Mouse (Mus musculus): ENCODE measurements around the gene 9030025P20Rik. TPM values are rescaled to one million over a fixed set of nuclear protein-coding genes. Genes with fewer than 3 reads are reported as not detected.
"Not testable (repeated sequence)": the region's sequence is repeated elsewhere in the genome, so short reads cannot be mapped to it uniquely, and the experiment has no call there.

9030025P20Rik gene
- 34.4 and 36.8 TPM in 2 replicates for polyA plus RNA-seq (2012; ENCODE audit: insufficient read depth, insufficient read length, missing spikeins)

- H3K4me1 ChIP-seq (ENCODE audit: control insufficient read depth, insufficient read depth, low read length); H3K4me3 ChIP-seq (ENCODE audit: insufficient read depth, low read length): not testable (repeated sequence)
- 0 out of 2 replicates have a peak within 1 kb of the TSS, but pooled peaks have one; percentile 26 for H3K27ac ChIP-seq (ENCODE audit: insufficient read depth, low read depth, low read length)
Measured at GRCm38 (mm10) chr17:14978362-14979038, at the start of gene 9030025P20Rik, which contains the start of gene Gm3417. 9030025P20Rik (plus strand) TSS chr17:14978468. Gm3417 (minus strand) TSS chr17:14978790.

- Histone ChIP-seq H3K4me3 (ENCODE audit: insufficient read depth, low read length) (no peak overlapping the region), H3K4me1 (ENCODE audit: control insufficient read depth, insufficient read depth, low read length) (peaks cover 8% of the 10 kb centered on the region), H3K27ac (ENCODE audit: insufficient read depth, low read depth, low read length) (no peak overlapping the region)
- no peak for TF ChIP-seq POLR2A (IDR thresholded peaks at IDR 0.05; ENCODE audit: borderline replicate concordance, low read depth, low read length)
- no peak for TF ChIP-seq CTCF (IDR thresholded peaks at IDR 0.05; ENCODE audit: low read depth, low read length)
Measured at GRCm38 (mm10) chr17:14928631-14929030, 49.6 kb upstream of the 9030025P20Rik start.

DNA sequence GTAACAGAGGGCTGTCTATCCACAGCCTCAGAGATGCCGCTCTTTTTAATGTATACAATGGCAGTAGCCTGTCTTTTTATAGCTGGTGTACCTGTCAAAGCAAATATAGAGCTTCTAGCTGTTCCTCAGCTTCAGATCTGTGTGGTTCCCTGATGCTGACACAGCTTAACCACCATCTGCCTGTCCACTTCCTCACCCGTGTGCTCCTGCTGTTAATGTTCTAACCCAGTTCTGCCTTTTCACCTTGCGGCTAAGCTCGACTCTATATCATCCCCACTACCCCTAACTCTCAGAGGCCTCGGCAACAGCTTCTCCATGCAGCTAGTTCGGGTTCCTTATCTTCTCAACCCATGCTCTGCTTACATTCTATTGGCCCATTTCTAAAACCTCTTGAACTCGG lies 47.6 kb upstream of the 9030025P20Rik start:
- Histone ChIP-seq H3K4me1 (ENCODE audit: control insufficient read depth, insufficient read depth, low read length) (peaks cover 8% of the 10 kb centered on the region), H3K4me3 (ENCODE audit: insufficient read depth, low read length) (no peak overlapping the region), H3K27ac (ENCODE audit: insufficient read depth, low read depth, low read length) (no peak overlapping the region)
- no peak for TF ChIP-seq POLR2A (IDR thresholded peaks at IDR 0.05; ENCODE audit: borderline replicate concordance, low read depth, low read length)
- no peak for TF ChIP-seq CTCF (IDR thresholded peaks at IDR 0.05; ENCODE audit: low read depth, low read length)

- no peak for TF ChIP-seq CTCF (IDR thresholded peaks at IDR 0.05; ENCODE audit: low read depth, low read length)
- no peak for TF ChIP-seq POLR2A (IDR thresholded peaks at IDR 0.05; ENCODE audit: borderline replicate concordance, low read depth, low read length)
- Histone ChIP-seq H3K27ac (ENCODE audit: insufficient read depth, low read depth, low read length) (no peak overlapping the region), H3K4me3 (ENCODE audit: insufficient read depth, low read length) (no peak overlapping the region), H3K4me1 (ENCODE audit: control insufficient read depth, insufficient read depth, low read length) (peaks cover 8% of the 10 kb centered on the region)
Measured at GRCm38 (mm10) chr17:14931469-14931868, 46.8 kb upstream of the 9030025P20Rik start.

DNA sequence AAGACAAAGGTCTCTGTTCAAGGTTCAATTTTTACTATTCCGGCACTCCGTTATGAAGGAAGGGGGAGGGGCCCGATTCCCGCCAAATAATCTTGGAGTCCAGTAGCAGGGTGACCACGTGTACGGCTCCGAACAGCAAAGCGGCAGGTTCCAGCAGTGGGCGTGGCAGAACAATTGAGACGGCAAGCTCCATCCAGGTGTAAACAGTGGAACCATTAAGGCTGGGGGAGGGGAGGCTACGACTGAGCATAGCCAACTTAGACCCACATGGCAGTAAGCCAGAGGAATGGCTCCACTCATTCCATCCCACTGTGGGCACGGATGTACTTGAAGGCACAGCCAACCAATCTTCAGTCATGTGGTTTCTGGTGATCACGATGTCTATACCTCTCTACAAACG lies 43.0 kb upstream of the 9030025P20Rik start:
- H3K4me3 ChIP-seq (ENCODE audit: insufficient read depth, low read length); H3K27ac ChIP-seq (ENCODE audit: insufficient read depth, low read depth, low read length); H3K4me1 ChIP-seq (ENCODE audit: control insufficient read depth, insufficient read depth, low read length): not testable (repeated sequence)

GRCm38 (mm10) chr17:14935841-14936605 lies 42.2 kb upstream of the 9030025P20Rik start:
- H3K4me3 ChIP-seq (ENCODE audit: insufficient read depth, low read length): no peak overlapping the region
- TF ChIP-seq CTCF (IDR thresholded peaks at IDR 0.05; ENCODE audit: low read depth, low read length) (no peak), POLR2A (IDR thresholded peaks at IDR 0.05; ENCODE audit: borderline replicate concordance, low read depth, low read length) (no peak)
- no peak overlapping the region for H3K27ac ChIP-seq (ENCODE audit: insufficient read depth, low read depth, low read length)
- H3K4me1 ChIP-seq (ENCODE audit: control insufficient read depth, insufficient read depth, low read length): peaks cover under 1% of the 10 kb centered on the region

GRCm38 (mm10) chr17:14942181-14942580 lies 36.1 kb upstream of the 9030025P20Rik start:
- H3K4me3 ChIP-seq (ENCODE audit: insufficient read depth, low read length): peak overlapping the region; percentile 85
- H3K27ac ChIP-seq (ENCODE audit: insufficient read depth, low read depth, low read length): peak overlapping the region; percentile 26
- H3K4me1 ChIP-seq (ENCODE audit: control insufficient read depth, insufficient read depth, low read length): not testable (repeated sequence)

DNA sequence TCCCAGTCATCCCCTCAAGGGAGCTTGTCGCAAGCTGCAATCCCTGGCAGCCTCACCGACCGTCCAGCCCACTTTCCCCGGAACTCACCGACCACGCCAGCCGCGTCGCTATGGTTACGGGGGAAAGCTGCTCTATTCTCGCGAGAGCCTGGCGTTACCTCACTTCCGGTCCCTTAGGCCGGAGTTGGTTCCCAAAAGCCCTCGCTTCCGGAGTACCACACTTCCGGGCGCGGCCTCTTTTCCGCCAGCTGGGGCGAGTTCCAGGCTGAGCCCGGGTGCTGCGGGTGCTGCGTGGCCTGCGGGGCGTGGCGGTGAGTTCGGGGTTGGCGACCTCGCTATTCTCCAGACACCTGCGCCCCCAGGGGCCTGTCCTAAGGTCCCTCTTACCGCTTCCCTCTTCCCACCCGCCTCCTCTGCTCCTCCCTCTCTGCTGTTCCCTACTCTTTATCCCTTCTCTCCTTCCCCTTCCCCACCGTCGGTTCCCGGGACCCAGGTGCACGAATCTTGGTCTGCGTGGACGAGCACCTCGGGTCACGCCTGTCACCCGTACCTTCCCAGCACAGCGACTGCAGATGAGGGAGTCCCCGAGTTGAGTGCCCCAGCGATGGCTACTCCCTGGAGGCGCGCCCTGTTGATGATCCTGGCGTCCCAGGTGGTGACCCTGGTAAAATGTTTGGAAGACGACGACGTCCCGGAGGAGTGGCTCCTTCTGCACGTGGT lies 35.1 kb upstream of the 9030025P20Rik start, which contains the start of the genes Wdr27 and 1600012H06Rik:
Gene Wdr27, minus strand, starts transcription at position 150 of the 720 bp plus-strand sequence.
Gene 1600012H06Rik, plus strand, starts transcription at position 176 of the 720 bp plus-strand sequence.
- Histone ChIP-seq H3K27ac (ENCODE audit: insufficient read depth, low read depth, low read length) (peak within 1 kb of the TSS; percentile 60), H3K4me3 (ENCODE audit: insufficient read depth, low read length) (peak within 1 kb of the TSS; percentile 85), H3K4me1 (ENCODE audit: control insufficient read depth, insufficient read depth, low read length) (peaks cover 7% of the 10 kb centered on the region)
- TF ChIP-seq CTCF (IDR thresholded peaks at IDR 0.05; ENCODE audit: low read depth, low read length) (no peak), POLR2A (IDR thresholded peaks at IDR 0.05; ENCODE audit: borderline replicate concordance, low read depth, low read length) (no peak)

DNA sequence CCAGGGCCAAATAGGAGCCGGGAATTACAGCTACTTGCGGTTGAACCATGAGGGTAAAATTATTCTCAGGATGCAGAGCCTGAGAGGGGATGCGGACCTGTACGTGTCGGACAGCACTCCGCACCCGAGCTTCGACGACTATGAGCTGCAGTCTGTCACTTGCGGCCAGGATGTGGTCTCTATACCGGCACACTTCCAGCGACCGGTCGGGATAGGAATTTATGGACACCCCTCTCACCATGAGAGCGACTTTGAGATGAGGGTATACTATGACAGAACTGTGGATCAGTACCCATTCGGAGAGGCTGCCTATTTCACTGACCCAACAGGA lies 34.6 kb upstream of the 9030025P20Rik start:
- TF ChIP-seq POLR2A (IDR thresholded peaks at IDR 0.05; ENCODE audit: borderline replicate concordance, low read depth, low read length): no peak
- TF ChIP-seq CTCF (IDR thresholded peaks at IDR 0.05; ENCODE audit: low read depth, low read length): no peak
- peaks cover 7% of the 10 kb centered on the region for H3K4me1 ChIP-seq (ENCODE audit: control insufficient read depth, insufficient read depth, low read length)
- H3K27ac ChIP-seq (ENCODE audit: insufficient read depth, low read depth, low read length): no peak overlapping the region
- peak overlapping the region; percentile 85 for H3K4me3 ChIP-seq (ENCODE audit: insufficient read depth, low read length)

GRCm38 (mm10) chr17:14944551-14944950 lies 33.7 kb upstream of the 9030025P20Rik start:
- 0 out of 2 replicates have a peak overlapping the region, but pooled peaks have one; percentile 20 for H3K4me3 ChIP-seq (ENCODE audit: insufficient read depth, low read length)
- H3K27ac ChIP-seq (ENCODE audit: insufficient read depth, low read depth, low read length): no peak overlapping the region
- TF ChIP-seq POLR2A (IDR thresholded peaks at IDR 0.05; ENCODE audit: borderline replicate concordance, low read depth, low read length) (no peak), CTCF (IDR thresholded peaks at IDR 0.05; ENCODE audit: low read depth, low read length) (no peak)
- H3K4me1 ChIP-seq (ENCODE audit: control insufficient read depth, insufficient read depth, low read length): peaks cover 7% of the 10 kb centered on the region
